Mouse (Mus musculus) embryonic fibroblast, embryonic 13.5 days (primary cell): ENCODE measurements around the gene Larp1b.

Experiments
- CTCF ChIP-seq: IDR thresholded peaks from 2 replicates; pipeline ENCODE4 v1.5.1; 2011; ENCODE audit warnings: mild to moderate bottlenecking, control low read depth, low read length, moderate library complexity, borderline replicate concordance; ENCODE audit not compliant: insufficient read depth
- POLR2A ChIP-seq: IDR thresholded peaks from 2 replicates; pipeline ENCODE4 v1.6.1; 2011; ENCODE audit warnings: low read depth, mild to moderate bottlenecking, control low read depth, low read length, moderate library complexity

DNA sequence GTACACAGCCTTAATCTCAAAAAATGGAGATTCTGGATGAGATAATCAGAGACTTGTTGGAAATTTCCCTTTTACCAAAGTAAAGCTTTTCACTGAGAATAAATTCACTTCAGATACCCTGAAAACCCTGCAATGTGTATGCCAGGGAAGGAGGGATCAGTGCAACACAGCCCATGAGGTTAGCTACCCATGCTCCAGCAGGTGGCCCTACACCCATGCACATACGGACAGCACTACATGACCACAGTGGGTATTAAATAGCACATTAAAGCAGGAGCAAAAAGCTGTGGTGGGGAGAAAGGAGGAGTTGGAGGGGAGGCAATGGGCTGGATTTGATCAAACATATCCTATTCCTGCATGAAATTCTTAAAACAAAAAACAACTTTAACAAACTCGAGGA is 120.9 kb downstream of the Larp1b start:
- peak; percentile 51; the same call in 1 of the 2 replicates for TF ChIP-seq CTCF
- no peak for TF ChIP-seq POLR2A
